Mouse (Mus musculus): Measurements from ENCODE around the gene Prr5.

DNA sequence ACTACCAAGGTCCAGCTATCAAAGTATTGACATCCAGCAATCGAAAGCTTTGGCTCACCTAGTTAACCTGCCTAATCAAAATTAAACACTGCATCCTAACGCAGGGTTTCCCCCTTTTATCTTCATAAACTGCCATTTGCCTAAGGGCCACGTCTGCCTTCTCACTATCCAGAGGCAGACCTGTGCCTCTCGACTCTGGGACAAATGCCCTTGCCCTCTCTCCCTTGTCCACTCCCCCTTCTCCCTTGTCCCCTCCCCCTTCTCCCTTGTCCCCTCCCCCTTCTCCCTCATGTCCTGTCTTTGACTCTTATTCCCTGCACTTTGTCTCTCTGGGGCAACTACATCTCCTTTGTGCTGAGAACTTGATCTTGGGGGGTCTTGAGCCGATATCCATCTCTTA is 28.3 kb upstream of the Prr5 start:
- TF ChIP-seq FLI1 (IDR thresholded peaks at IDR 0.05; ENCODE audit: low read length) (no peak), GATA1 (IDR thresholded peaks at IDR 0.05; ENCODE audit: borderline replicate concordance, low read length) (no peak)
